Mouse (Mus musculus): ENCODE measurements around the gene Rbfox1. TPM values are rescaled to one million over a fixed set of nuclear protein-coding genes. Genes with fewer than 3 reads are reported as not detected.

Gene Rbfox1
- polyA plus RNA-seq, 1 experiment, result 142 TPM

DNA sequence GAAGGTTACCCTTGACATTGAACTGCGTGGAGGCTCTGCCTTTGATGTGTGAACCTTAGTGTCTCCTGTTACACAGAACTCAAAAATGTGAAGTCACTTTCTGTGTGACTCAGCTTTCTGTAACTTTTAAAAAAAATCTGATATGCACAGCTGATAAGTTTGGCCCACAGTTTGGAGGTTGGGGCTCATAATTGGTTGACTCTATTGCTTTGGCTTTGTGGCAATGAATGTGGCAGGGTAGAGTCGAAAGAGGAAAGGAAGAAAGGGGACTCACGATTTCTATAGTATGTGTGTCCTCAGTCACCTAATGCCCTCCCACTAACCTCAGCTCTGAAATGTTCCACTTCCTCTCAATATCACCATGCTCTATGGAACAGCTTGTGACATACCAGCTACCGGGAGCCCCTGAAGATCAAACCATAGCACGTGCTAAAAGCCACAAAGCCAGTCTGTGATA, 215.3 kb downstream of the Rbfox1 start:
- no peak overlapping the region for H3K4me3 ChIP-seq (ENCODE audit: insufficient read depth, low read length)
- no peak overlapping the region for H3K27ac ChIP-seq (ENCODE audit: insufficient read depth, low read length)
- H3K4me1 ChIP-seq (ENCODE audit: control insufficient read depth, insufficient read depth, low read length), result peaks cover 4% of the 10 kb centered on the region
- TF ChIP-seq CTCF (IDR thresholded peaks at IDR 0.05; ENCODE audit: extremely low read depth, insufficient read depth, low read length) (no peak), POLR2A (IDR thresholded peaks at IDR 0.05; ENCODE audit: extremely low read depth, insufficient read depth, low read length) (no peak)

GRCm38 (mm10) chr16:6103713-6104112, 218.6 kb downstream of the Rbfox1 start:
- no peak overlapping the region for H3K27ac ChIP-seq (ENCODE audit: insufficient read depth, low read length)
- no peak overlapping the region for H3K4me3 ChIP-seq (ENCODE audit: insufficient read depth, low read length)
- no peak for TF ChIP-seq POLR2A (IDR thresholded peaks at IDR 0.05; ENCODE audit: extremely low read depth, insufficient read depth, low read length)
- TF ChIP-seq CTCF (IDR thresholded peaks at IDR 0.05; ENCODE audit: extremely low read depth, insufficient read depth, low read length), result no peak
- H3K4me1 ChIP-seq (ENCODE audit: control insufficient read depth, insufficient read depth, low read length), result peaks cover 7% of the 10 kb centered on the region

GRCm38 (mm10) chr16:6110121-6110520, 225.0 kb downstream of the Rbfox1 start:
- H3K4me3 ChIP-seq (ENCODE audit: insufficient read depth, low read length), result no peak overlapping the region
- no peak overlapping the region for H3K27ac ChIP-seq (ENCODE audit: insufficient read depth, low read length)
- TF ChIP-seq POLR2A (IDR thresholded peaks at IDR 0.05; ENCODE audit: extremely low read depth, insufficient read depth, low read length) (no peak), CTCF (IDR thresholded peaks at IDR 0.05; ENCODE audit: extremely low read depth, insufficient read depth, low read length) (no peak)
- peaks cover 11% of the 10 kb centered on the region for H3K4me1 ChIP-seq (ENCODE audit: control insufficient read depth, insufficient read depth, low read length)

- H3K27ac ChIP-seq (ENCODE audit: insufficient read depth, low read length), result no peak overlapping the region
- no peak for TF ChIP-seq CTCF (IDR thresholded peaks at IDR 0.05; ENCODE audit: extremely low read depth, insufficient read depth, low read length)
- TF ChIP-seq POLR2A (IDR thresholded peaks at IDR 0.05; ENCODE audit: extremely low read depth, insufficient read depth, low read length), result no peak
- peaks cover 5% of the 10 kb centered on the region for H3K4me1 ChIP-seq (ENCODE audit: control insufficient read depth, insufficient read depth, low read length)
- no peak overlapping the region for H3K4me3 ChIP-seq (ENCODE audit: insufficient read depth, low read length)
Measured at GRCm38 (mm10) chr16:6113836-6114475, 228.8 kb downstream of the Rbfox1 start.

- Histone ChIP-seq H3K4me3 (ENCODE audit: insufficient read depth, low read length) (no peak overlapping the region), H3K4me1 (ENCODE audit: control insufficient read depth, insufficient read depth, low read length) (no peaks in the 10 kb centered on the region), H3K27ac (ENCODE audit: insufficient read depth, low read length) (no peak overlapping the region)
- TF ChIP-seq CTCF (IDR thresholded peaks at IDR 0.05; ENCODE audit: extremely low read depth, insufficient read depth, low read length) (no peak), POLR2A (IDR thresholded peaks at IDR 0.05; ENCODE audit: extremely low read depth, insufficient read depth, low read length) (no peak)
Measured at GRCm38 (mm10) chr16:6119472-6119871, 234.3 kb downstream of the Rbfox1 start.

DNA sequence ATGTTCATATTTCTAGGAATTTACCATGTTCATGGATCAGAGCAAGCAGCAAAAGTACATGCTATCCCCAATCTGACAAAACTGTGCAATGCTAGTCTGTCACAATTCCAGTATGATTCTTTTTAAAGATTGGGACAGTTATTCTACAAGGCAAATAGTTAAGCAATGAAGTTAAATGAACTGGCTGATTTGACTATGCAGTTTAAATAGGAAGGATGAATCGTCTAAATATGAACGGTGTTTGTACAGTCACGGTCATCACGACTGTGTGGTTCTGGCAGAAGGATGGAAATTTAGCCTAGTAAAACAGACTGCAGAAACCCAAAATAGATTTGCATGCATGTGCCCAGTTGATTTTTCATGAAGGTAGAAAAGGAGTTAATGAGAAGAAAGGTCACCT, 236.1 kb downstream of the Rbfox1 start:
- H3K27ac ChIP-seq (ENCODE audit: insufficient read depth, low read length), result no peak overlapping the region
- no peaks in the 10 kb centered on the region for H3K4me1 ChIP-seq (ENCODE audit: control insufficient read depth, insufficient read depth, low read length)
- H3K4me3 ChIP-seq (ENCODE audit: insufficient read depth, low read length), result no peak overlapping the region
- TF ChIP-seq POLR2A (IDR thresholded peaks at IDR 0.05; ENCODE audit: extremely low read depth, insufficient read depth, low read length) (no peak), CTCF (IDR thresholded peaks at IDR 0.05; ENCODE audit: extremely low read depth, insufficient read depth, low read length) (no peak)

- TF ChIP-seq POLR2A (IDR thresholded peaks at IDR 0.05; ENCODE audit: extremely low read depth, insufficient read depth, low read length), result no peak
- 0 out of 2 replicates have a peak, but pooled peaks have one; percentile 3 for TF ChIP-seq CTCF (IDR thresholded peaks at IDR 0.05; ENCODE audit: extremely low read depth, insufficient read depth, low read length)
- no peak overlapping the region for H3K4me3 ChIP-seq (ENCODE audit: insufficient read depth, low read length)
- H3K4me1 ChIP-seq (ENCODE audit: control insufficient read depth, insufficient read depth, low read length), result no peaks in the 10 kb centered on the region
- H3K27ac ChIP-seq (ENCODE audit: insufficient read depth, low read length), result no peak overlapping the region
Measured at GRCm38 (mm10) chr16:6122859-6123258, 237.7 kb downstream of the Rbfox1 start.

- Histone ChIP-seq H3K4me3 (ENCODE audit: insufficient read depth, low read length) (no peak overlapping the region), H3K4me1 (ENCODE audit: control insufficient read depth, insufficient read depth, low read length) (peaks cover 2% of the 10 kb centered on the region; the same call in 1 of the 2 replicates), H3K27ac (ENCODE audit: insufficient read depth, low read length) (no peak overlapping the region)
- no peak for TF ChIP-seq POLR2A (IDR thresholded peaks at IDR 0.05; ENCODE audit: extremely low read depth, insufficient read depth, low read length)
- no peak for TF ChIP-seq CTCF (IDR thresholded peaks at IDR 0.05; ENCODE audit: extremely low read depth, insufficient read depth, low read length)
Measured at GRCm38 (mm10) chr16:6128314-6128713, 243.2 kb downstream of the Rbfox1 start.

- Histone ChIP-seq H3K4me1 (ENCODE audit: control insufficient read depth, insufficient read depth, low read length) (peaks cover 1% of the 10 kb centered on the region; the same call in 1 of the 2 replicates), H3K27ac (ENCODE audit: insufficient read depth, low read length) (no peak overlapping the region), H3K4me3 (ENCODE audit: insufficient read depth, low read length) (no peak overlapping the region)
- TF ChIP-seq POLR2A (IDR thresholded peaks at IDR 0.05; ENCODE audit: extremely low read depth, insufficient read depth, low read length) (no peak), CTCF (IDR thresholded peaks at IDR 0.05; ENCODE audit: extremely low read depth, insufficient read depth, low read length) (no peak)
Measured at GRCm38 (mm10) chr16:6135016-6135415, 249.9 kb downstream of the Rbfox1 start.

DNA sequence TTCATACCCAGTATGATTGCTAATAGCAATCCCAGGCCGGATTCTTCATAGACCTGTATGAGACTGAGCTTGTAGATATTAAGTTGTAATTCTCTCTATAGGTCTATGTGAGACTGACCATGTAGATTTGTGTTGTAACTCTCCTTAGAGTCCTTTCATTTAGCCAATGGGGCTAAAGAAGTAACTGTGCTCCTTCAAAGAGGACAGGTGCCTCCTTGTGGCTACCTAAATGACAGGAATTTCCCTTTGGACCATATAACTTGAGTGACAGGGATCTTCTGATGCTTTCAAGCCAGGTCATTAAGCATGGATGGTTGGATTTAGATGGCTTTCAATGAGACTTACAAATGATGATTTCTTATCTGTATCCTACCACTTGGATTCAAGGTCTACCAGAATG, 254.3 kb downstream of the Rbfox1 start:
- no peak overlapping the region for H3K27ac ChIP-seq (ENCODE audit: insufficient read depth, low read length)
- H3K4me1 ChIP-seq (ENCODE audit: control insufficient read depth, insufficient read depth, low read length), result peaks cover 1% of the 10 kb centered on the region; the same call in 1 of the 2 replicates
- TF ChIP-seq POLR2A (IDR thresholded peaks at IDR 0.05; ENCODE audit: extremely low read depth, insufficient read depth, low read length), result no peak
- TF ChIP-seq CTCF (IDR thresholded peaks at IDR 0.05; ENCODE audit: extremely low read depth, insufficient read depth, low read length), result no peak
- no peak overlapping the region for H3K4me3 ChIP-seq (ENCODE audit: insufficient read depth, low read length)

All from cortical plate, adult 2 months (tissue).